Mouse (Mus musculus) bone marrow macrophage, adult 2 months (primary cell): Measurements from ENCODE around the gene Dusp27.

Experiments used
- CTCF ChIP-seq: IDR thresholded peaks from 2 replicates; pipeline ENCODE4 v1.5.1; 2012; ENCODE audit warnings: low read depth, mild to moderate bottlenecking, low read length, moderate library complexity
- POLR2A ChIP-seq: IDR thresholded peaks from 2 replicates; pipeline ENCODE4 v1.6.1; 2012; ENCODE audit warnings: mild to moderate bottlenecking, low read depth, low read length, borderline replicate concordance

DNA sequence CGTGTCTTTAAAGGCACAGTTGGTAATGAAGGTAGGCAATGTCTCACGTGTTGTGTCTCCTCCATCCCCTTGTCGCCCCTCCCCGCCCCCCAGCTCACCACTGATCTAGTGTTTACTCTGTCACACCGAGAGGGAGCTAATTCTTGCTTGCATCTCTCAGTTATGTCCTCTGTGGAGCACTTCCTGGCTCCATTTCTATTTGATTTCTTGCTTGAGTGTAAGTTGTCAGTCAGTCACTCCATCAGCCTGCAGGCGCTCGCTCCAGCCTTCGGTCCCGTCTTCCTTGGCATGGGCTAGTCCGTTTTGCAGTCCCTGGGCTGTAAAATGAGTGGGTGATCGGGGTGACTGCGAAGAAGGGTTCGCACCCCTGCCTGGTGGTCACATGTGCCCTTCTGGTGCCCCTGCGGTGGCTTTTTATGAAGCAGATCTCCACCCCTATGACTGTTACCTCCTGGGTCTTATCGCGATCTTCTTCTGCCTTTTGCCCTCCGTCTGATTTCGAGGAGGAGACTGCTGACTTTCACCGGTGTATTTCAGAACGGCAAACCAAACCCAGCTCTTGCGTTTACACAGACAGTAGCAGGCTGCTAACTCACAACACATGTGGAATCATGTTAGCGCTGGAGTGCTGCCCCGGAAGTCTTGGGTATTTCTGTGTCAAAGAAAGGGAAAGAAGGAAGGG lies 79.4 kb downstream of the Dusp27 start:
- TF ChIP-seq CTCF (no peak), POLR2A (no peak)
